Mouse (Mus musculus) G1E (cell line): ENCODE results near the gene Trim10. TPM values are rescaled to one million over a fixed set of nuclear protein-coding genes. Genes with fewer than 3 reads are reported as not detected.

Source experiments
- ATAC-seq: 2 replicates; pipeline ENCODE4 v1.8.0; 2016; ENCODE audit warnings: mild to moderate bottlenecking; ENCODE audit not compliant: insufficient number of reproducible peaks, poor library complexity, low FRiP score, severe bottlenecking; ENCODE audit errors: extremely low read depth
- DNase-seq: peaks from one replicate; pipeline ENCODE4 v3.0.0; 2012; ENCODE audit warnings: low spot score
- H3K27me3 ChIP-seq: 2 replicates; pipeline ENCODE4 v1.6.1; 2012; ENCODE audit warnings: mild to moderate bottlenecking, low read length, inconsistent platforms; ENCODE audit not compliant: insufficient read depth
- H3K36me3 ChIP-seq: replicated peaks from 2 replicates; pipeline ENCODE3; 2012; ENCODE audit warnings: mild to moderate bottlenecking, inconsistent platforms
- H3K4me1 ChIP-seq: 2 replicates; pipeline ENCODE4 v1.6.1; 2012; ENCODE audit warnings: low read depth, low read length, inconsistent platforms, mixed read lengths; ENCODE audit not compliant: insufficient read depth
- H3K4me3 ChIP-seq: 2 replicates; pipeline ENCODE4 v1.5.1; 2012; ENCODE audit warnings: low read depth, mild to moderate bottlenecking, inconsistent platforms, low read length, moderate library complexity, mixed read lengths
- H3K9me3 ChIP-seq: replicated peaks from 2 replicates; pipeline ENCODE4 v1.6.1; 2012; ENCODE audit warnings: inconsistent platforms
- CTCF ChIP-seq: IDR thresholded peaks from 2 replicates; pipeline ENCODE4 v1.5.1; 2012; ENCODE audit warnings: low read depth, low read length, inconsistent platforms, mixed read lengths
- GATA1 ChIP-seq: IDR thresholded peaks from 2 replicates; pipeline ENCODE4 v1.6.1; 2012; ENCODE audit warnings: borderline replicate concordance, low read length, inconsistent platforms, mixed read lengths
- GATA2 ChIP-seq: IDR thresholded peaks from 2 replicates; pipeline ENCODE4 v1.6.1; 2012; ENCODE audit warnings: low read depth, low read length, inconsistent platforms, borderline replicate concordance
- POLR2AphosphoS5 ChIP-seq: IDR thresholded peaks from 2 replicates; pipeline ENCODE4 v1.6.1; 2012; ENCODE audit warnings: low read depth, low read length, inconsistent platforms; ENCODE audit not compliant: insufficient replicate concordance
- TAL1 ChIP-seq: conservative IDR thresholded peaks from 2 replicates; pipeline ENCODE4 v1.6.1; 2012; ENCODE audit warnings: low read depth, low read length, inconsistent platforms, mixed read lengths
- polyA plus RNA-seq: library from polyadenylated mRNA; stranded (reverse); fragments of >175 nt; gene quantifications from 2 replicates; pipeline ENCODE4 v1.2.3, GENCODE M21; 2012
- total RNA-seq, 2 experiments: library from RNA; stranded (forward) in 1 of 2; stranded (reverse) in 1 of 2; fragments of 200-1000 nt in 1 of 2; fragments of >200 nt in 1 of 2; fragmentation: Nextera tagmentation in 1 of 2; gene quantifications; 2 replicates each; pipeline ENCODE4 v1.2.3; 2014 to 2017

The Trim10 gene
- total and polyA plus RNA-seq, 3 experiments, result 6.1 to 18.1 (median 16.2) TPM

DNA sequence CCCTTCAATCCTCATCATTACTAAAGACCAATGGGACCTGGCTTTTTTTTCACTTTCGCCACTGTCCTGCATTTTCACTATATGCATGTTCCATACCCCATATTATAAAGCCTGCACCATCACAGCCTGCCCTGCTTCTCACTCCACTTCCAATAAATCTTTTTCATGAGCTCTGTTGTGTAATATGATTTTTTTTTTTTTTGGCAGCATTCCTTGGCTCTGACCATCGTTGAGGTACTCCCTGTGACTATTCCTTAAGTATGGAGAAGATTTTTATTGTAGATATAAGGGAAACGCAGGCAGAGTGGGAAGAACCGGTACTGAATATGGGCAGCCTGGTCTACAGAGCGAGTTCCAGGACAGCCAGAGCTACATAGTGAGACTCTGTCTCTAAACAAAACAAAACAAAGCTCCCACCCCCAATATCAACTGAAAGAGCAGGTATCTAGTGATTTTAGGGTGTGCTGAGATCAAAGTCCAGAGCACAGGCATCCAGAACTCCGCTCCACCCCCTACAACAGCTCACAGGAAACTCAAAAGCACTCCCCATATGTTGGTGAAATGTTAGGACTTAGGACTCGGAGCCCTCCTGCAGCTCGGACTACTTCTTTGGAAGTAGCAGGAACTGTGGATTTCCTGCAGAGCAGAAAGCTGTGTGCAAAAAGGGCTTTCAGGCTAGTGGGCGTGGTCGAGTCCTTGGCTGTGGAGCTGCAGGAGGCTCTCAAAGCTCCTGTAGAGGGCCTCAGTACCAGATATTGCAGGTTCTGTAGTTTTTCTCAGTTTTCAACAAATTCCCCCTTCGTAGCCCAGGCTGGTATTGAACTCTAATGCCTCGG, 33.6 kb upstream of the Trim10 start:
- Histone ChIP-seq H3K27me3 (peaks cover 21% of the 10 kb centered on the region; the same call in 1 of the 2 replicates), H3K4me3 (peak overlapping the region; percentile 83; the same call in 1 of the 2 replicates), H3K4me1 (peaks cover 23% of the 10 kb centered on the region), H3K36me3 (peaks cover 13% of the 10 kb centered on the region), H3K9me3 (no peaks in the 10 kb centered on the region)
- DNase-seq (peak; percentile 53), ATAC-seq (peak; percentile 40; the same call in 1 of the 2 replicates)
- TF ChIP-seq GATA1 (no peak), POLR2AphosphoS5 (no peak), GATA2 (no peak), CTCF (no peak), TAL1 (no peak)

DNA sequence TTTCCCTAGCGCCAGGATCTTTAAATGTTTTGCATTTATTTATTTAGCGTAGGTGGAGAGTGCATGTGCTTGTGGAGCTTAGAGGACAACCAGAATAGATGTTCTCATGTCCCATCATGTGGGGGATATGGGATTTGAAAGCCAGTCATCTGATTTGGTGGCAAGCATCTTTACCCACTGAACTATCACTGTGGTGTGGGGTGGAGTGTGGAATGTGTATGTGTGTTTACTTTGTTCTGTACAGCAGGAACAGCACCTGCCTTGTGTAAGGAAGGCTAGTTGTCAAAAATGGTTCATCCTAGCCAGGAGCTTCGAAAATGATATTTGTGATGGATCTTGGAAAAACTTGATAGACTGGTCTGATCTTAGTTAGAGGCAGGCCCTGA, 33.0 kb upstream of the Trim10 start:
- TF ChIP-seq GATA2, result no peak
- no peak for TF ChIP-seq TAL1
- TF ChIP-seq POLR2AphosphoS5, result no peak
- TF ChIP-seq GATA1, result no peak
- no peak for TF ChIP-seq CTCF
- H3K36me3 ChIP-seq, result peaks cover 16% of the 10 kb centered on the region
- DNase-seq, result no peak
- H3K4me3 ChIP-seq, result peak overlapping the region; percentile 83
- peaks cover 23% of the 10 kb centered on the region for H3K4me1 ChIP-seq
- H3K9me3 ChIP-seq, result no peaks in the 10 kb centered on the region
- H3K27me3 ChIP-seq, result peaks cover 21% of the 10 kb centered on the region; the same call in 1 of the 2 replicates
- ATAC-seq, result no peak

DNA sequence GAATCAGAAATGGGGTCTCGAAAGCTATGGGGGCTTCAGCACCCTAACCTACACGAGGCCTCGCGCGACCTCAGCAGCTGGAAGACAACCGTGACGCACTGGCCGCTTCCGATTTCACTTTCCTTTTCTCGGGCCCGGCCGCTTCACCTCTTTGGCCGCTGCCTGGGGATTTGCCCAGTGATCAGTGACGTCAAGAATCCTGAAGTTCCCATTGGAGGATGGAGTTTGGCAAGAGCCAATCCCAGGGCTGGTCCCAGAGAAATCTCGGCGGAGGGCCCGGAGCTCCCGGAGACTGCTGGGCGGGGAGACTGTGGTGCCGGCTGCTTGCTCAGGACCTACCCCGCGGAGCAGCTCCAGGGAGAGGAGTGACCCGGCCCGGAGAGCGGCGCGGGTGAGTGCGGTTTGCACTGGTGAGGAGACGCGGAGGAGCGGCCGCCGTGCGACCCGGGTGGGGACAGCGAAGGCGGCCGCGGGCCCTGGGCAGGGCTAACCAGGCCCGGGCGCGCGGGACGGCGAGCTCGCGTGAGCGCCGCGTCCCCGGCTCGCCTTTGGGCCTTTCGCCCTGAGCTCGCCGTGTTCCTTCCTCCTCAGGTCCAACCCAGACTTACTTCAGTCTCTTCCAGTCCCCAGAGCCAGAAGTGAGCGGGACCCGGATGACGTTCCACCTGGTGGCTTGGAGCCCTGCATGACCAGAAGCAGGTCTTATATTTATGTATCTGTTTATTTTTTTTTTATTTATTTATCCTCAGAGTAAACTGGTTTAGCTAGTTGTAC, 32.3 kb upstream of the Trim10 start, which contains the start of gene Trim26:
TSS of gene Trim26 (plus strand) at position 261 of the 774 bp plus-strand sequence.
- peaks cover 16% of the 10 kb centered on the region for H3K36me3 ChIP-seq
- TF ChIP-seq GATA1 (no peak), POLR2AphosphoS5 (no peak), CTCF (no peak), TAL1 (no peak), GATA2 (no peak)
- peaks cover 21% of the 10 kb centered on the region; the same call in 1 of the 2 replicates for H3K27me3 ChIP-seq
- peak; percentile 99 for DNase-seq
- H3K4me1 ChIP-seq, result peaks cover 23% of the 10 kb centered on the region
- H3K4me3 ChIP-seq, result peak within 1 kb of the TSS; percentile 83
- peak; percentile 96 for ATAC-seq
- H3K9me3 ChIP-seq, result no peaks in the 10 kb centered on the region

DNA sequence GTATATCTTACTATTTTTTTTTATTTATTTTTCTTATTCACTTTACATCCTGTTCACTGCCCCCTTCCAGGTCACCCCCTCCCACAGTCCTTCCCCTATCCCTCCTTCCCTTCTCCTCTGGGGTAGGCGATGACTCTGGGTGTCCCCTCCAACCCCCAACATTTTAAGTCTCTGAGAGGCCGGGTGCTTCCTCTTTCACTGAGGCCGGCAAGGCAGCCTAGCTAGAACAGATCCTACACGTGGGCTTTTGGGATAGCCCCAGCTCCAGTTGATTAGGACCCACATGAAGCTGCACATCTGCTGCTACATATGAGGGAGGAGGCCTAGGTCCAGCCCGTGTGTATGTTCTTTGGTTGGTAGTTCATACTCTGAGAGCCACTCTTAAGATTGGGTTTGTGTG, 30.4 kb upstream of the Trim10 start:
- ATAC-seq (no peak), DNase-seq (no peak)

GRCm38 (mm10) chr17:36839931-36840330, 29.4 kb upstream of the Trim10 start:
- no peak for TF ChIP-seq POLR2AphosphoS5
- TF ChIP-seq CTCF, result no peak
- no peak for TF ChIP-seq GATA2
- no peak for TF ChIP-seq TAL1
- TF ChIP-seq GATA1, result no peak
- DNase-seq, result no peak
- H3K4me1 ChIP-seq, result peaks cover 38% of the 10 kb centered on the region

More for the DNA sequence above, 30.4 kb upstream of the Trim10 start:
- H3K36me3 ChIP-seq, result peaks cover 27% of the 10 kb centered on the region
- TF ChIP-seq GATA1 (no peak), CTCF (no peak), POLR2AphosphoS5 (no peak), TAL1 (no peak), GATA2 (no peak)
- H3K4me3 ChIP-seq, result no peak overlapping the region
- H3K4me1 ChIP-seq, result peaks cover 28% of the 10 kb centered on the region
- peaks cover 9% of the 10 kb centered on the region; the same call in 1 of the 2 replicates for H3K27me3 ChIP-seq
- no peaks in the 10 kb centered on the region for H3K9me3 ChIP-seq

More at GRCm38 (mm10) chr17:36839931-36840330, 29.4 kb upstream of the Trim10 start:
- no peak overlapping the region for H3K4me3 ChIP-seq
- H3K27me3 ChIP-seq, result 0 out of 2 replicates have a peak, but pooled peaks cover 1% of the 10 kb centered on the region
- peaks cover 27% of the 10 kb centered on the region for H3K36me3 ChIP-seq
- no peaks in the 10 kb centered on the region for H3K9me3 ChIP-seq
- no peak for ATAC-seq
